Mouse (Mus musculus) thymus, adult 18-20 months (tissue): ENCODE results near the gene Hspa1l.
"Not testable (repeated sequence)": the region's sequence is repeated elsewhere in the genome, so short reads cannot be mapped to it uniquely, and the experiment has no call there.

ENCODE experiments used
- DNase-seq, 2 experiments: peaks; one replicate each; pipeline ENCODE4 v3.0.0; 2022; ENCODE audit warnings: mixed read lengths in 2 of 2

The Hspa1l gene

GRCm38 (mm10) chr17:34977000-34977399 is 4.5 kb downstream of the Hspa1l start:
- DNase-seq, result no peak

- no peak for DNase-seq
Measured at GRCm38 (mm10) chr17:34978239-34978638, 5.7 kb downstream of the Hspa1l start.

- no peak for DNase-seq
Measured at GRCm38 (mm10) chr17:34979631-34980030, 7.1 kb downstream of the Hspa1l start.

DNA sequence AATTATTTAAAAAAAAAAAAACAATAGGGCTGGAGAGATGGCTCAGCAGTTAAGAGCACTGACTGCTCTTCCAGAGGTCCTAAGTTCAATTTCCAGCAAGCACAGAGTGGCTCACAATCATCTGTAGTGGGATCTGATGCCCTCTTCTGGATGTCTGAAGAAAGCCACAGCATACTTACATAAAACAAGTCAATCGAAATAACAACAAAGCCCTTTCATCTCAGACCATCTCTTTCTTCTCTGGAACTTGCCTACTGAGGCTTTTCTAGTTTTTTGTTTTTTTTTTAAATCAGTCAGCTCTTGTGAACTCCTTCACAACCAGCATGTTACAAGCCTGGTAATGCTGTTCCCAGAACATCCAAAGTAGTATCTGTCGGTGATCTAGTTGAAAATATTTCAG is 8.2 kb downstream of the Hspa1l start:
- DNase-seq, result no peak

GRCm38 (mm10) chr17:34981690-34982180 is 9.2 kb downstream of the Hspa1l start, which contains the start of gene Lsm2:
Gene Lsm2 (plus strand): TSS chr17:34981862.
- DNase-seq, result peak; percentile 84 to 90

- DNase-seq, result no peak
Measured at GRCm38 (mm10) chr17:34982328-34982727, 9.8 kb downstream of the Hspa1l start.

- no peak for DNase-seq
Measured at GRCm38 (mm10) chr17:34984218-34984617, 11.7 kb downstream of the Hspa1l start.

- no peak for DNase-seq
Measured at GRCm38 (mm10) chr17:34994751-34995150, 22.2 kb downstream of the Hspa1l start.

GRCm38 (mm10) chr17:34995192-34995591 is 22.7 kb downstream of the Hspa1l start:
- not testable (repeated sequence) for DNase-seq

- not testable (repeated sequence) for DNase-seq
Measured at GRCm38 (mm10) chr17:34995927-34996326, 23.4 kb downstream of the Hspa1l start.

DNA sequence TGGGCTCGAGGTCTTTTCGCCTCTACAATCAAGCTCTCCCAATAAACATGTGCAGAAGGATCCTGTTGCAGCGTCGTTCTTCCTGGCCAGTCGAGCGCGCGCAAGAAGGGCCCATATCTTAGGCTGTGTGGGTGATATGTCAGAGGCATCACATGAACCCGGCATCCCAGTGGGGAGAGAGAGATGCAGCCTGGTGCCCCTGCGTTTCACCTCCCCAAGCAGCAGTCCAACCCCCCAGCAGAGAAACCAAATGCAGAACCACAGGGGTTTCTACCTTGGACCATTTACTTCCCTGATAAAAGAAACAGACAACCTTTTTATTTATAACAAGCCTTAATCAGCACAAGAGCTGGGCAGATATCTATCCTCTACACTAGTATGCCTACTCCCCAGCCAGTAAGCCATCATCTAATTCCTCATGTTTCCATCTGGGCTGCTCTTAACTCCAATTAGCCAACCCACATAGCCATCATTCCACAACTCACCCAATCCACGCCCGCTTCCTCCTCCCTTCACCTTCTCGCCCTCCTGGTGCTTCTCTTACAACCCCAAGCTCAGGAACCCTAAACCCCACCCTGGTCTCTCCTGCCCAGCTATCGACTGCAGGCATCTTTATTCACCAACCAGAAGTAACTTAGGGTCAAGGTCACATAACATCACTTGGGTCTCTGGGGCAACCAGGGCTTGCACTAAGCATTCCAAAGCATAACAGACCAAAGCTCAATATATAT is 24.1 kb downstream of the Hspa1l start:
- no peak for DNase-seq

DNA sequence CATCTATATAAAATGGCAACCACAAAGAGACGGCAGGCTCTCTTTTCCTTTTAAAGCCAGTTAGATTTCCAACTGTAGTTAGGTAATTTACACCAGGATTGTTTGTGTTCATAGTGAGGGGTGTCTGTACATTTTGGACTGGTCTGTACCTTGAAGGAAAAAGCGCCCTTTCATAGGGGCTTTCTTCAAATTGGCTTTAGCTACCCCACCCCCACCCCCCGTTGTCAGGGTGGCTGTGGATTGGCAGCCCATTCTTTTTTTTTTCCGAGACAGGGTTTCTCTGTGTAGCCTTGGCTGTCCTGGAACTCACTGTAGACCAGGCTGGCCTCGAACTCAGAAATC is 24.6 kb downstream of the Hspa1l start:
- DNase-seq, result no peak

GRCm38 (mm10) chr17:34998526-34999430 is 26.3 kb downstream of the Hspa1l start:
- no peak for DNase-seq

DNA sequence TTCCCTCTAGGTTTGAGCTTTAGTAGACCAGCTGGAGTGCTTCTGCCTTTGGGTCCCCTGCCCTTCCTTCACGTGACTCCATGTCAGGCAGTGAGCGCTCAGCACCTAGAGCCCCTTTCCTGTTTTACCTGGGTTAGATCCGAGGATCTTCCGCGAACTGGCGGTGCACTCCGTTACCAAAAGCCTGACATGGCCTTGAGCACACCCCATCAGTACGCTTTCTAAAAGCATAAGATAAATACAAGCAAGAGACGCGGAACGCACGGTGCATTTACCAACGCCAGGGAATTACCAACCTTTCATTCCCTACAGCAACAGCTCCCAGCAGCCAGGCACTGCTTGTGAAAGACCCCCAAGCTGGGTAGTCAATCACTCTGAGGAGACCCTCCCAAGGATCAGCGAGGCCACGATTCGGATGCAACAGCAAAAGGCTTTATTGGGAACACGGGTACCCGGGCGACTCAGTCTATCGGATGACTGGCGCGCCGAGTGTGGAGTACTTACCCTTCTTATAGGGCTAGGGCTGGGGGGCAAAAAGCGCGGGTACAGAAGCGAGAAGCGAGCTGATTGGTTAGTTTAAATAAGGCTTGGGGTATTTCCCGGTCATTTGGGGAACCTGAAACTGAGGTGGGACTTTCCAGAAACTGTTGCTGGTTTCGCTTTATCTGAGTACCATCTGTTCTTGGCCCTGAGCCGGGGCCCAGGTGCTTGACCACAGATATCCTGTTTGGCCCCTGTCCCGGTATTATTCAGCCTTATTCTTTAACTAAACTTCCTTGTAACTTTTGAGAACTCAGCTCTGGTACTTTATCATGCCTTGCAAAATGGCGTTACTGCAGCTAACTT is 27.6 kb downstream of the Hspa1l start:
- DNase-seq, result not testable (repeated sequence)

DNA sequence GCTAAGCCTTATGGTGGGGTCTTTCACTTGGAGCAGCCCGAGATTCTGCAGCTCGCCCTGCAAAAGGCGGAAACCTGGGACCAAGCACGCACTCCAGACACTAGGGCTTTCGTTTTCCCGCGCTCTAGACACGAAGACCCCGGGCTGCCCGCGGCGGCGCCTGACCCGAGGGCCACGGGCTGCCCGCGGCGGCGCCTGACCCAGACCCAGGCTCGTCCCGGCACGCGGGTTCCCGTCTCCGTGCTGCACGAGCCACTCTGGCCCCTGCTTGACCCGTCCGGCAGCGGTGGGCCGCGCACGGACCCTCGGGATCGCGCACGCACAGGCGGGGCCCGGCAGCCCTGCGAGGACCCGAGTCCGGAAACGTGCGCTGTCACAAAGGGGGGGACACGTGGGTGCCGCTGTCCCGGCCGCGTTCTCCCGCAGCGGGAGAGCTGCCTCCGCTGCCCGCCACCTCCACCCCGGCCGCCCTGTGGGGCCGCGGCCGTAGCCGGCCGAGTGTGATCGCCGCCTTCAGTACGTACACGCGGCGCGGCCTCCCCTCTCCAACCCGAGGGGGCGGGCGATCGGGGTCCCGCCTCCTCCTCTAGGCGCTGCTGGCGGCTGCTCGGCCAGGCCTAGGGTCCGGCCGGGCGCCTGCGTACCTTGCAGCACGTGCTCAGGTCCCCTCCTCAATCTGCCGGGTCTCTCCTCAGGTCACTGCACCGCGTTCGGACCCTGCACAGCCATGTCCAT is 28.4 kb downstream of the Hspa1l start, which contains the start of gene Vars:
TSS of gene Vars (plus strand) at position 271 of the 735 bp plus-strand sequence.
- peak; percentile 66 to 72 for DNase-seq

DNA sequence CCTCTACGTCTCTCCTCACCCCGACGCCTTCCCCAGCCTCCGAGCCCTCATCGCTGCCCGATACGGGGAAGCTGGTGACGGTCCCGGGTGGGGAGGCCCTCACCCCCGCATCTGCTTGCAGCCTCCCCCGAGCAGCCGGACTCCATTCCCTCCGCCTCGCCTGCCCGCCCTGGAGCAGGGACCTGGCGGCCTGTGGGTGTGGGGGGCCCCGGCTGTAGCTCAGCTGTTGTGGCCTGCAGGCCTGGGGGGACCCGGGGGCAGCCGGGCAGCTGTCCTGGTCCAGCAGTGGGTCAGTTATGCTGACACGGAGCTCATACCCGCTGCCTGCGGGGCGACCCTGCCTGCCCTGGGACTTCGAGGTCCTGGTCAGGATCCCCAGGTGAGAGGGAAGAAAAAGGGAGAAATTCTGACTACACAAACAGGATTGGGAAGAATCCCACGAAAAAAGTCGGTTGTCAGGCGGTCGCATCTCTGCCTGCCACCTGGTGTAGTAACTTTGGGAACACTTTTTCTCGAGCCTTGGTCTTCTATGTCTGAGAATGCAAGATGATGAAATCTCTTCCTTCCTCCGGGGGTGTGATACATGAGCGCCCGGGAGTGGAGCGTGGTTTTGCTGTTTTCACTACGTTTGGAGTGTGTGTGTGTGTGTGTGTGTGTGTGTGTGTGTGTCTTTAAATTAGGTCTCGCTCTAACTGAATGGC is 29.1 kb downstream of the Hspa1l start:
- DNase-seq, result no peak

- DNase-seq, result no peak
Measured at GRCm38 (mm10) chr17:35002153-35002865, 29.8 kb downstream of the Hspa1l start.

DNA sequence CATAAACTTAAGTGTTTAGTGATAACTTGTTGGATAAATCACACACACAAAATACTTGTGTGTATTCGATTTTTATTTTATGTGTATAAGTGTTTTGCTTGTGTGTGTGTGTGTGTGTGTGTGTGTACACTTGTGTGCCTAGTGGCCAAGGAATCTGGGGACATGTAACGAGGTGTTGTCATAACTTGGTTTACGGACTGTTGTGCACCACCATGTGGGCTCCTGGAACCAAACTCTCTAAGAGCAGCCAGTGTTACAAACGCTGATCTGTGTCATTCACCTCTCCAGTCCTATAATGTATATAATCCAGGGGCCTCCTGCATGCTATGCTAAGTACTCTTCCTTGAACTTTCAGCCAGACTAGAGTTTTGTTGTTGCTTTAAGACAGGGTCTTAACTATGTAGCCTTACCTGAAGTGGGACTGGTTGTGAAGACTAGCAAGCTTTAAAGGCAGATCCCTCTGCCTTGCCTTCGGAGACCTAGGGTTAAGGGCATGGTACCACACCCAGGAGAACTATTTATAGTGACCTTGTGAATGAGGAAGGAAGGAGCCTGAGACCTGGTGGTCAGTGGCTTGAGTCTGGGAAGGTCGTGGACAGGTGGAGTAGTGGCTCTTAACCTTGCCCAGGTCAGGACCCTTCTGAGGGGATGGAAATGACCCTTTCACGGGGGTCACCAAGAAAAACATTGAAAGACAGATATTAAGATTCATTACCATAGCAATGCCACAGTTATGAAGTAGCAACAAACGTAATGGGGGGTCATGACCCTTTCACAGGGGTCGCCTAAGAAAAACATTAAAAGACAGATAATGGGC is 30.7 kb downstream of the Hspa1l start:
- DNase-seq, result no peak

DNA sequence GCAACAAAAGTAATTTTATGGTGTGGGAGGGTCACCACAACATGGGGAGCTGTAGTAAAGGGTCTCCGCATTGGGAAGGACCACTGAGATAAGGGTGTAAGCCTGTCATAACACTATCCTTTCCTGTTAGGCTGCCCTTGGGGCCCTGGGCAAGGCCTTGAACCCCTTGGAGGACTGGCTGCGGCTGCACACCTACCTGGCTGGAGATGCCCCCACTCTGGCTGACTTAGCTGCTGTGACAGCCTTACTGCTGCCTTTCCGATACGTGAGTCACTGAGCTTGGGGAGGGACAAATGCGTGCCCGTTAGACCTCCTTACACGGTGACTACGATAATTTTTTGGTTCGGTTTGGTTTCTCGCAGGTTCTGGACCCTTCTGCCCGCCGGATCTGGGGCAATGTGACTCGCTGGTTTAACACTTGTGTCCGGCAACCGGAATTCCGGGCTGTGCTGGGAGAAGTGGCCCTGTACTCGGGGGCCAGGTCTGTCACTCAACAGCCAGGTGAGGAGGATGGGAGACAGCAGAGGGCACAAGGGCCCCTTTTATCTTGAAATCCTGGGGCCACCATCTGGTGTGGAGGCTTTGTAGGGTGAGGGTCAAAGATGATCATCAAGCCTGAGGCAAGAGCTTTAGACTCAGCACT is 31.7 kb downstream of the Hspa1l start:
- no peak for DNase-seq
